Mouse (Mus musculus): ENCODE measurements around the gene Golph3l. TPM values are rescaled to one million over a fixed set of nuclear protein-coding genes. Genes with fewer than 3 reads are reported as not detected.

Golph3l gene
- polyA plus RNA-seq, 1 experiment from 2014 or later: 28.1 TPM

- Histone ChIP-seq H3K9me3 (replicated peaks) (no peaks in the 10 kb centered on the region), H3K4me1 (replicated peaks) (peaks cover 38% of the 10 kb centered on the region), H3K27ac (peak within 1 kb of the TSS; percentile 87), H3K36me3 (peaks cover 47% of the 10 kb centered on the region), H3K27me3 (no peaks in the 10 kb centered on the region), H3K4me3 (replicated peaks) (peak within 1 kb of the TSS; percentile 76), H3K4me2 (peak within 1 kb of the TSS; percentile 74), H3K9ac (peak within 1 kb of the TSS; percentile 80)
- under 1% methylated on average over 44 of the region's 44 CpGs for WGBS (ENCODE audit: insufficient replicate concordance)
- peak; percentile 97 for ATAC-seq (ENCODE audit: low read depth)
- DNase-seq: peak; percentile 98
These were observed 36.1 kb downstream of the Golph3l start, which contains the start of gene Ensa for GRCm38 (mm10) chr3:95624628-95625503. Gene Ensa, plus strand, starts transcription at chr3:95624993.

- H3K9me3 ChIP-seq (replicated peaks): no peaks in the 10 kb centered on the region
- peaks cover 38% of the 10 kb centered on the region for H3K4me1 ChIP-seq (replicated peaks)
- H3K27me3 ChIP-seq: no peaks in the 10 kb centered on the region
- H3K4me2 ChIP-seq: no peak overlapping the region
- 81% methylated on average over 5 of the region's 5 CpGs for WGBS (ENCODE audit: insufficient replicate concordance)
- ATAC-seq (ENCODE audit: low read depth) (no peak), DNase-seq (no peak)
- no peak overlapping the region for H3K4me3 ChIP-seq (replicated peaks)
- H3K9ac ChIP-seq: peak overlapping the region; percentile 37; the same call in 1 of the 2 replicates
- H3K27ac ChIP-seq: no peak overlapping the region
- peaks cover 66% of the 10 kb centered on the region for H3K36me3 ChIP-seq
These were observed 39.0 kb downstream of the Golph3l start for GRCm38 (mm10) chr3:95627763-95628162.

GRCm38 (mm10) chr3:95629755-95630154 lies 41.0 kb downstream of the Golph3l start:
- Histone ChIP-seq H3K9me3 (replicated peaks) (no peaks in the 10 kb centered on the region), H3K4me2 (no peak overlapping the region), H3K27me3 (no peaks in the 10 kb centered on the region), H3K9ac (no peak overlapping the region), H3K36me3 (peaks cover 86% of the 10 kb centered on the region), H3K27ac (no peak overlapping the region), H3K4me3 (replicated peaks) (no peak overlapping the region), H3K4me1 (replicated peaks) (peaks cover 29% of the 10 kb centered on the region)
- ATAC-seq (ENCODE audit: low read depth) (no peak), DNase-seq (no peak)
- WGBS (ENCODE audit: insufficient replicate concordance): 74% methylated on average over 4 of the region's 4 CpGs

GRCm38 (mm10) chr3:95630856-95631255 lies 42.1 kb downstream of the Golph3l start:
- H3K4me1 ChIP-seq (replicated peaks): peaks cover 37% of the 10 kb centered on the region
- H3K36me3 ChIP-seq: peaks cover 97% of the 10 kb centered on the region
- ATAC-seq (ENCODE audit: low read depth): no peak
- H3K9me3 ChIP-seq (replicated peaks): no peaks in the 10 kb centered on the region
- H3K9ac ChIP-seq: no peak overlapping the region
- H3K4me2 ChIP-seq: no peak overlapping the region
- no peak overlapping the region for H3K27ac ChIP-seq
- H3K27me3 ChIP-seq: no peaks in the 10 kb centered on the region
- 75% methylated on average over 3 of the region's 3 CpGs for WGBS (ENCODE audit: insufficient replicate concordance)
- no peak for DNase-seq
- no peak overlapping the region for H3K4me3 ChIP-seq (replicated peaks)

- Histone ChIP-seq H3K27me3 (no peaks in the 10 kb centered on the region), H3K36me3 (peaks cover 99% of the 10 kb centered on the region), H3K4me3 (replicated peaks) (no peak overlapping the region), H3K9ac (no peak overlapping the region), H3K27ac (no peak overlapping the region), H3K4me1 (replicated peaks) (peaks cover 35% of the 10 kb centered on the region), H3K9me3 (replicated peaks) (no peaks in the 10 kb centered on the region), H3K4me2 (no peak overlapping the region)
- 77% methylated on average over 6 of the region's 6 CpGs for WGBS (ENCODE audit: insufficient replicate concordance)
- ATAC-seq (ENCODE audit: low read depth): no peak
- DNase-seq: no peak
These were observed 42.6 kb downstream of the Golph3l start for GRCm38 (mm10) chr3:95631304-95631703.

GRCm38 (mm10) chr3:95632648-95633588 lies 44.2 kb downstream of the Golph3l start:
- H3K4me3 ChIP-seq (replicated peaks): no peak overlapping the region
- no peaks in the 10 kb centered on the region for H3K27me3 ChIP-seq
- H3K4me2 ChIP-seq: no peak overlapping the region
- H3K4me1 ChIP-seq (replicated peaks): peaks cover 35% of the 10 kb centered on the region
- 80% methylated on average over 12 of the region's 12 CpGs for WGBS (ENCODE audit: insufficient replicate concordance)
- H3K9ac ChIP-seq: 0 out of 2 replicates have a peak overlapping the region, but pooled peaks have one; percentile 7
- no peak for DNase-seq
- no peaks in the 10 kb centered on the region for H3K9me3 ChIP-seq (replicated peaks)
- peaks cover 97% of the 10 kb centered on the region for H3K36me3 ChIP-seq
- H3K27ac ChIP-seq: peak overlapping the region; percentile 36; the same call in 1 of the 2 replicates
- ATAC-seq (ENCODE audit: low read depth): no peak

GRCm38 (mm10) chr3:95635636-95636035 lies 46.9 kb downstream of the Golph3l start:
- no peak for ATAC-seq (ENCODE audit: low read depth)
- Histone ChIP-seq H3K4me3 (replicated peaks) (no peak overlapping the region), H3K9me3 (replicated peaks) (no peaks in the 10 kb centered on the region), H3K27ac (peak overlapping the region; percentile 68), H3K4me1 (replicated peaks) (peaks cover 53% of the 10 kb centered on the region), H3K27me3 (no peaks in the 10 kb centered on the region), H3K4me2 (no peak overlapping the region), H3K36me3 (peaks cover 86% of the 10 kb centered on the region), H3K9ac (no peak overlapping the region)
- DNase-seq: no peak
- WGBS (ENCODE audit: insufficient replicate concordance): 68% methylated on average over 4 of the region's 4 CpGs

GRCm38 (mm10) chr3:95636072-95636471 lies 47.3 kb downstream of the Golph3l start:
- Histone ChIP-seq H3K9me3 (replicated peaks) (no peaks in the 10 kb centered on the region), H3K9ac (no peak overlapping the region), H3K27me3 (no peaks in the 10 kb centered on the region), H3K36me3 (peaks cover 82% of the 10 kb centered on the region), H3K4me1 (replicated peaks) (peaks cover 53% of the 10 kb centered on the region), H3K4me3 (replicated peaks) (no peak overlapping the region), H3K4me2 (no peak overlapping the region), H3K27ac (peak overlapping the region; percentile 68)
- WGBS (ENCODE audit: insufficient replicate concordance): 75% methylated on average over 4 of the region's 4 CpGs
- ATAC-seq (ENCODE audit: low read depth) (no peak), DNase-seq (no peak)

GRCm38 (mm10) chr3:95639694-95640093 lies 51.0 kb downstream of the Golph3l start:
- 70% methylated on average over 1 of the region's 1 CpGs for WGBS (ENCODE audit: insufficient replicate concordance)
- H3K4me2 ChIP-seq: no peak overlapping the region
- no peak for DNase-seq
- peaks cover 79% of the 10 kb centered on the region for H3K4me1 ChIP-seq (replicated peaks)
- H3K27me3 ChIP-seq: no peaks in the 10 kb centered on the region
- no peaks in the 10 kb centered on the region for H3K9me3 ChIP-seq (replicated peaks)
- H3K27ac ChIP-seq: no peak overlapping the region
- no peak for ATAC-seq (ENCODE audit: low read depth)
- H3K36me3 ChIP-seq: peaks cover 46% of the 10 kb centered on the region
- H3K9ac ChIP-seq: no peak overlapping the region
- H3K4me3 ChIP-seq (replicated peaks): no peak overlapping the region

- DNase-seq: no peak
- H3K4me2 ChIP-seq: no peak overlapping the region
- peak; percentile 72 for ATAC-seq (ENCODE audit: low read depth)
These were observed 54.4 kb downstream of the Golph3l start for GRCm38 (mm10) chr3:95643097-95643496.

More at GRCm38 (mm10) chr3:95643097-95643496, 54.4 kb downstream of the Golph3l start:
- H3K9me3 ChIP-seq (replicated peaks): no peaks in the 10 kb centered on the region
- no peak overlapping the region for H3K4me3 ChIP-seq (replicated peaks)
- no peaks in the 10 kb centered on the region for H3K27me3 ChIP-seq
- peaks cover 14% of the 10 kb centered on the region for H3K36me3 ChIP-seq
- peak overlapping the region; percentile 62 for H3K27ac ChIP-seq
- WGBS (ENCODE audit: insufficient replicate concordance): 38% methylated on average over 7 of the region's 7 CpGs
- H3K9ac ChIP-seq: no peak overlapping the region; the same call in 1 of the 2 replicates
- peaks cover 66% of the 10 kb centered on the region for H3K4me1 ChIP-seq (replicated peaks)
